Mouse (Mus musculus): ENCODE data around the gene Tmem222.

GRCm38 (mm10) chr4:133268931-133269330 lies 8.7 kb downstream of the Tmem222 start:
- TF ChIP-seq POLR2A (IDR thresholded peaks at IDR 0.05; ENCODE audit: extremely low read depth, insufficient read depth, low read length), result no peak
- no peak for TF ChIP-seq CTCF (IDR thresholded peaks at IDR 0.05; ENCODE audit: low read depth, low read length)
